Mouse (Mus musculus): ENCODE data around the gene Gm21973.

The Gm21973 gene

GRCm38 (mm10) chr15:10399795-10400194 is 74.6 kb downstream of the Gm21973 start:
- in situ Hi-C loops (cut with MboI), result no loop called here

DNA sequence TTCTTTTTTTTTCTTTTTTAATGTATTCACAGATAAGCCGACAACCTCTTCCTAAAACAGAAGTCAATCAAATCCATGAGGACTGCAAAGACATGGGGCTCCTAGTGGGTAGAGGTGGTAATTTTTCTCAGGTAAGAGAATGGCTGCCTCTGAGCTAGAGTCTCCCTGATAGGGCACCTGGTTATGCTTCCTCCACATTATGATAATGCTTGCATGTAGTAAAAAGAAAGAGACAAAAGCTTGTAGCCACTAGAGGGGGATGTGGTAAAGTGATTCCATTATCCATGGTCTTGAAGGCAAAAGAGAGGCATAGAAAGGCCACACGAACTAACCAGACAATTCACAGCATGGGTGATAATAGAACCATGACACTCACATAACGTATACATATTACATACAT is 75.2 kb downstream of the Gm21973 start:
- in situ Hi-C loops (cut with MboI), result no loop called here

GRCm38 (mm10) chr15:10409842-10410241 is 84.7 kb downstream of the Gm21973 start:
- in situ Hi-C loops (cut with MboI), result no loop called here

- in situ Hi-C loops (cut with MboI), result no loop called here
Measured at GRCm38 (mm10) chr15:10410881-10411280, 85.7 kb downstream of the Gm21973 start.

DNA sequence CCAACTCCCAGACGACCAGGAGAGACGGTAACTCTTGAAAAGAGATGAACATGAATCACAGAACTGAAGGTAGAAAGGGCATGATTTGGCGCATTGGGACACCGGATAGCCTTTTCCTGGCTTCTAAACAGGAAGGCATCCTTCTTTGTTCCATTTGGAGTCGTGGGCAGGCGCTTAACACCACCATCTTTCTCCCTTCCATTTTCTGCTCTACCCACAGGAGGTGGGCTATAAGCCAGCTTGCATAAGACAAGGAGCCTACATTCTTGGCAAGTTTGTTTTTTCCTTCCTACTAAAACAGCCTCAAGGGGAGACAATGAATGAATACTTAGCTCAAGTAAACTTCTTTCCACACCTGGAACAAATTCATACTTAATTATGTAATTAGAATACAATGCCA is 88.5 kb downstream of the Gm21973 start:
- in situ Hi-C loops (cut with MboI), result no loop called here

- in situ Hi-C loops (cut with MboI), result no loop called here
Measured at GRCm38 (mm10) chr15:10421138-10421784, 96.1 kb downstream of the Gm21973 start.

- in situ Hi-C loops (cut with MboI), result no loop called here
Measured at GRCm38 (mm10) chr15:10421785-10422144, 96.6 kb downstream of the Gm21973 start.
